Mouse (Mus musculus): ENCODE data around the gene Sim2. TPM values are rescaled to one million over a fixed set of nuclear protein-coding genes. Genes with fewer than 3 reads are reported as not detected.

Sim2 gene
- polyA plus RNA-seq, 1 experiment from 2014 or later = 1.4 TPM

DNA sequence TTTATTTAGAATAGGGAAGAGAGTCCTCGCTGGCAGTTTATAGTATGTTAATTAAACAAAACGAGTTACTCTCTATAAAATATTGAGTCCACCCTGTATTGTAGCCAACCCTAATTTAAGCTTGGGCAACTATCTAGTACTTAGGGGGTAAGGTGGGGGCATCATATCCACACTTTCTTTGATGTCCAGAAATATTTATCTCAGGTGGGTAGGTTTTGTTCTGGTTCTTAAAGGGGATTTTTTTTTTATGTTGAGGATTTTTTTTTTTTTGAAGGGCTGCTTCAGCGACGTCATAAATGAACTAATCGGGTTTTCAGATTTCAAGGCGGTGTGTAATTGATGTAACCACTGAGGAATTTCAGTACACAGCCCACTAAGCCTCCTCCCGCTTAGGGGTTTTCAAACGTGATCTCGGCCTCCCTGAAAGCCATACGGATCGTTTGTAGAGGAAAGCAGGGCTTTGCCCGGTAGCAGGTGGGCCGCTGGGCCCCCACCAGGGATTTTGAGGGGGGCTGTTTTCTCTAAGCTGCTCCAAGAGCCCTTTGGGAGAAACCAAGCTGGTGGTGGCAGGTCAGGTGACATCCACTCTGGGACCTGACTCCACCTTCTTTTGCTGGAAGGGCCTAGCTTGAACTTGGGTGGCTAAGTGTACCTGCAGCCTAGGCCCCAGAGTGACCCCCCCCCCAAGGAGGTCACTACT lies 4.7 kb upstream of the Sim2 start:
- Histone ChIP-seq H3K4me2 (replicated peaks) (peak overlapping the region; percentile 50; the same call in 1 of the 2 replicates), H3K27me3 (peaks cover 98% of the 10 kb centered on the region)
- no peak for ATAC-seq (ENCODE audit: low FRiP score, low read depth)

DNA sequence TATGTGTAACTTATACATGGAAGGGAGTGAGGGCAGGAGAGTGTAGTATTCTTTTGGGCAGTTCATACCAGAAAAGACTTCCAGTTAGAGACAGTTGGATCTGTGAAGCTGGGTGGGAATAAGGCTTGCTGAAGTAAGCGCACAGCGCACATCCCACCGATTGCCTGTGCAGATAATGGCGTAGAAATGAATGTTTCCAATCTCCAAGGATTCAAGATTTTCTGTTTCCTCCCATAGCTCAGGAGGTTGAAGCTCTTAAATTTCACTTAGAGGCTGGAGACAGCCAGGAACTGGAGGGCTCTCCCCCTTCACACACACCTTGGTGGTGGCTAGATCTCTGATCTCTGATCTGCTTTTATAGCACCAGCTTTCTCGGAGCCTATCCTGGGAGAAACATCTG lies 3.1 kb upstream of the Sim2 start:
- H3K4me3 ChIP-seq = no peak overlapping the region
- WGBS = 14% methylated on average over 5 of the region's 5 CpGs
- H3K9me3 ChIP-seq = no peaks in the 10 kb centered on the region
- H3K4me2 ChIP-seq (replicated peaks) = no peak overlapping the region
- H3K9ac ChIP-seq = no peak overlapping the region
- peaks cover 96% of the 10 kb centered on the region for H3K27me3 ChIP-seq
- no peak overlapping the region for H3K27ac ChIP-seq
- H3K36me3 ChIP-seq = no peaks in the 10 kb centered on the region
- ATAC-seq (ENCODE audit: low FRiP score, low read depth) = no peak
- H3K4me1 ChIP-seq = peaks cover 44% of the 10 kb centered on the region

More for the DNA sequence above, 4.7 kb upstream of the Sim2 start:
- Histone ChIP-seq H3K9ac (no peak overlapping the region), H3K4me3 (no peak overlapping the region; the same call in 1 of the 2 replicates), H3K9me3 (no peaks in the 10 kb centered on the region), H3K4me1 (peaks cover 32% of the 10 kb centered on the region), H3K27ac (no peak overlapping the region), H3K36me3 (no peaks in the 10 kb centered on the region)
- 5% methylated on average over 13 of the region's 13 CpGs for WGBS

DNA sequence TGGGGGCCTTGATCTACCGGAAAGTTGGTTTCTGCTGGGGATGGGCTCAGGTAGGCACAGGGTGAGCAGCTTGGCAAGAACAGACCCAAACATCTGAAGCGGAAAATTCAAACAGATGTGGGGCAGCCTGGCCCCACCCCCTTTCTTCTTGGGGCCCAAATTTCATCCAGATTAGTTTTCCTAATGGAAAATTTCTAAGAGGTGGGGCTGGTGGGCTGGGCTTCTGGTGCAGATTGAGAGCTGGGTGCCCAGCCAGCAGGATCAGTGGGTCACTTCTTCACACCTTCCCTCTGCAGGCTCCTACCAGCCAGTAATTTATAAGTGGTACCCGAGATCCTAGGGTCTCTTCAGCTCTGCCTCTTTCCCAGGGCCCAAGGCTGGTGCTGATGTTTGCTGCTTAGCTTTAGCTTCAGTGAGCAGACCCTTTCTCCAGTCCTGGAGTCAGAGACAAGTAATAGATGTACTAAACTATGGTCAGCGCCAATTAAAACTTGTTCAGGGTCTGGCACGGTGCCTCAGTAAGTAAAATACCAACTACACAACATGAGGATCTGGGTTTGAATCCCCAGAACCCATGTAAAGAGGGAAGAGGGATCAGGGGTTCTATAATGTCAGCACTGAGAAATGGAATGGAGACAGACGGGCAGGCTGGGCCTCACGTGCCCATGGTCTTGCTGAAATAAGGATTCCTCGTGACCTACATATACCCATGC lies 2.6 kb upstream of the Sim2 start:
- H3K4me3 ChIP-seq = no peak overlapping the region
- H3K36me3 ChIP-seq = no peaks in the 10 kb centered on the region
- 6% methylated on average over 8 of the region's 8 CpGs for WGBS
- H3K9me3 ChIP-seq = no peaks in the 10 kb centered on the region
- no peak overlapping the region for H3K27ac ChIP-seq
- H3K27me3 ChIP-seq = peaks cover 96% of the 10 kb centered on the region
- ATAC-seq (ENCODE audit: low FRiP score, low read depth) = no peak
- H3K9ac ChIP-seq = no peak overlapping the region
- no peak overlapping the region for H3K4me2 ChIP-seq (replicated peaks)
- peaks cover 49% of the 10 kb centered on the region for H3K4me1 ChIP-seq

DNA sequence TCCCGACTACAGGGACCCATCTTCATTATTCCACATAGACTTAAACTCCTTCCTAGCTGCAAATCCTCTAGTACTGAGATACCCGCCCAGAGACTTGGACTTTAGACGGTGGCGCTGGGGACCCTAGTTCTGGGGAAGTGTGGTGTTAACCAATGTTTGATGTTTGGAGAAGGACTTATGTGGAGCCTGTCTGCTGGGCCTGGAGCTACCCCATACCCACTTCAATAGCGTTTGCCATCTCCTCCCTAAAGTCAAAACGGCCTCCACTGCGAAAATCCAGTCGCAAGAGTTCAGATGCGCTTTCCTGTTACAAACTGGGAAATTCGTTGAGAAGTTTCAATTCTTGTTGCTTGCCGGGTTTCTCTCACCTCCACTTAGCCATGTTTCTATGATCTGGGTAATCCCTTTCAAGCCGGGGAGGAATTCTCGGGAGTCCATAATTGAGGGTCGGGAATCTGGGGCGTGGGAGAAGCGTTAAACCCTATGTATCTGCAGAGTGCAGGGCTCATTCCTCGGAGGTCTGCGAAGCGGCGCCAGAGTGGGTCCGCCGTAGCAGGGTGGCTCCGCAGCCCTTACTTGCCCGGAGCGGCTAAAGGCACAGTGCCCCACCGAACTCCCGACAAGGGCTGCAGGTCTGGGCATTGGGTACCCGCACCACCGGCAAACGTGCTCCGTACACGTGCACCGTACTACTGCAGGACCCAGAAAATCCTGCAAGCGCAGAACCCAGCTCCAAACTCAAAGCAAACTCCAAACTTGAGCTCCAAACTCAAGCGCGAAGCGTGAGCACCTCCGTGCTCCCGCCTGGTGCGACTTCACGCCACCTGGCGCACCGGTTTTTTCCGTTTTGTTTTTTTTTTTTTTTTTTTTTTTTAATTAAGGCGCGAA lies 1.5 kb upstream of the Sim2 start:
- Histone ChIP-seq H3K9ac (no peak overlapping the region), H3K27ac (no peak overlapping the region), H3K4me3 (peak overlapping the region; percentile 47), H3K36me3 (no peaks in the 10 kb centered on the region), H3K9me3 (no peaks in the 10 kb centered on the region), H3K27me3 (peaks cover 96% of the 10 kb centered on the region), H3K4me2 (replicated peaks) (peak overlapping the region; percentile 71), H3K4me1 (peaks cover 54% of the 10 kb centered on the region)
- no peak for ATAC-seq (ENCODE audit: low FRiP score, low read depth)
- 2% methylated on average over 46 of the region's 46 CpGs for WGBS

DNA sequence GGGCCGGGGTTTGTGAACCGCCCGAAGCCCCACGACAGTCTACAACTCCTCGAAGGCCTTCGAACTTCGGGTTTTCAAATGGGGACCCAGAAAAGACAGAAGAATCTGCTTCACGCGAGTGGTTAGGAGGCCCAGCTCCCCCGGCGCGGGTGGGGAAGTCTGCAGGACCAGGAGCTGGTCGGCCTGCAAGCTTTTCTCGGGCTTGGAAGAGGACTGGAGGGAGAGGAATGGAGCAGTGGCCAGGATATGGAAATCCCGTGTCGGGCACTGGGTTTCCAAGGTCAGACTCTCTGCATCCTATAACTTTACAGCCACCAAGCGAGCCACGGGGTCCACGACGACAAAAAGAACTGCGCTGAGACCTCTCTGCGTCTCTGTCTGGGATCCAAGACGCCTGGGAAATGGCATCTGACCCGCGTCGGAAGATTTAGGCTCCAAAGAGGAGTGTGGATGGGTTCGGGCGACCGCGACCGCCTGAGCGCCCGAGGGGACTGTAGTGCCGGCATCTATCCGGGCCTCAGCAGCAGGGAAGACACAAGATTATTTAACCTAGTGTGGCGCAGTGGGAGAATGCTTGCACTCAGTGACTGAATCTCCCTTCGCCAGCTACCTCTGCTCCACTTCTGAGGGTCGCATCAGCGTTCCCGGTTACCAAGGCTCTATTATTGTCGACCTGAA lies 744 bp upstream of the Sim2 start:
- Histone ChIP-seq H3K27ac (no peak overlapping the region), H3K9ac (0 out of 2 replicates have a peak overlapping the region, but pooled peaks have one; percentile 13), H3K4me2 (replicated peaks) (peak overlapping the region; percentile 71), H3K4me3 (peak overlapping the region; percentile 47), H3K4me1 (peaks cover 52% of the 10 kb centered on the region), H3K27me3 (peaks cover 98% of the 10 kb centered on the region), H3K9me3 (no peaks in the 10 kb centered on the region), H3K36me3 (no peaks in the 10 kb centered on the region)
- 1% methylated on average over 41 of the region's 41 CpGs for WGBS
- ATAC-seq (ENCODE audit: low FRiP score, low read depth) = no peak

DNA sequence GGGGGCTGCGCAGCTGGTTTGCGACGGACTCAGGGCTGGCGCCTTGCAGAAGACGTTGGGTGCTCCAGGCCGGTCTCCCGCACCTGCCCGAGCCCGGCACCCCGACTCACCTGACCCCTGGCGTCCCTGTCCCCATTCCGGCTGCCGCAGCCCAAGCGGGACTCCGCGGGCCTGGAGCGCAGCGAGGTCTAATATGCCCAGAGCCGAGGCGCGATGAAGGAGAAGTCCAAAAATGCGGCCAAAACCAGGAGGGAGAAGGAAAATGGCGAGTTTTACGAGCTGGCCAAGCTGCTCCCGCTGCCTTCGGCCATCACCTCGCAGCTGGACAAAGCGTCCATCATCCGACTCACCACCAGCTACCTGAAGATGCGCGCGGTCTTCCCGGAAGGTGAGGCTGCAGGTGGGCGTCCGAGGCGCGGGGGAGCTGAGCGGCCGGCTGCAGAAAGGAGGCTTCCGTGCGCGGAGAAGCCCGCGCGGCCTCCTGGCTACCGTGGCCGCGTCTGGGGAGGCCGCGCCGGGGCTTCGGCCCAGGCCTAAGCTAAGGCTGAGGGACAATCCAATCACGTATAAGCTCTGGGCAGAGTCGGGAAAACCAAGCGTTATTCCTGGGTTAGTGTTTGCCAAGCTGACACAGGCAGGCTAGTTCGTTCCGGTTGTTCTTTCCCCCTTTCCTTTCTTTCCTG lies 1.0 kb downstream of the Sim2 start:
- peak overlapping the region; percentile 59 for H3K9ac ChIP-seq
- ATAC-seq (ENCODE audit: low FRiP score, low read depth) = no peak
- peak overlapping the region; percentile 47 for H3K4me3 ChIP-seq
- no peaks in the 10 kb centered on the region for H3K36me3 ChIP-seq
- H3K27ac ChIP-seq = no peak overlapping the region
- H3K4me1 ChIP-seq = peaks cover 47% of the 10 kb centered on the region
- no peaks in the 10 kb centered on the region for H3K9me3 ChIP-seq
- under 1% methylated on average over 57 of the region's 57 CpGs for WGBS
- peaks cover 98% of the 10 kb centered on the region for H3K27me3 ChIP-seq
- peak overlapping the region; percentile 71 for H3K4me2 ChIP-seq (replicated peaks)

DNA sequence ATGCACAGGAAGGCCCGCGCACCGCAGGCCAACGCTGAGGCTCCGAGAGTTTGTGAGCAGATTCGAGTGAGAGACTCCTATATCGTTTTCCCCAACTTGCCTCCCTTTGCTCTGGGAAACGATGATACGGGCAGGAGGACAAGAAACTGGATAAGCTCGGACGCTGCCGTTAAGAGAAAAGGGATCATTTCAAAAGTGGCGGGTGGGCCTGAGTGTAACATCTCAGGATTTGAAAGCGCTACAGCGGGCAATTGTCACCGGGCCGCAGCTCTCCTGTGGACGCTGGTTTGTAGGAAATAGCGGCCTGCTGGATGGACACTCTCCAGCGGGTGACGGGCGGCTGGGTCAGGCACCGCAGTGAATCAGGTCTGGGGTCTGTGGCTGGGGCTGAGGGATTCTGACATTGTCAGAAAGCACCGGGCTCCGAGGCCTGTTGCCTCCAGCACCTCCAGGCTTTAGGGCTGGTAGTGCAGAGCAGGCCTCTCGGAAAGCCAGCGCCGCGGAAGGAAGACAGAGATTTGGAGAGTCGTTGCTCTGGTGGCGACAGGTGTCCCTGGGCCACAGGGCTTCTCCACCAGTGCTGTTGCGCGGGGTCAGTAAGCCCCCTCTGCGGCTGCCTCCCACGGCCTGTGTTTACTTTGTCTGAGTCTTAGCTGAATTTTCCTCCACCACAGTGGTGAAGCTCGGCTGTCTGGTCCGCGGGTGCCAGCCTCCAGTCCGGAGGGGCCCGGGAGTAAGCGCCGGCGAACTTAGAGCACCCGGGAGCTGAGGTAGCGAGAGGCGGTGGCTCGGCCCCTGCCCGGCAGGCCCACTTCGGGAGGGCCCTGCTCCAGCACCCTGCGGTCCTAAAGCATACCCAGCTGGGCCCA lies 2.2 kb downstream of the Sim2 start:
- H3K36me3 ChIP-seq = no peaks in the 10 kb centered on the region
- ATAC-seq (ENCODE audit: low FRiP score, low read depth) = no peak
- H3K9ac ChIP-seq = peak overlapping the region; percentile 51
- H3K4me1 ChIP-seq = peaks cover 45% of the 10 kb centered on the region
- peak overlapping the region; percentile 35 for H3K4me3 ChIP-seq
- H3K9me3 ChIP-seq = no peaks in the 10 kb centered on the region
- H3K27ac ChIP-seq = no peak overlapping the region
- H3K4me2 ChIP-seq (replicated peaks) = peak overlapping the region; percentile 52
- 2% methylated on average over 50 of the region's 50 CpGs for WGBS
- peaks cover 98% of the 10 kb centered on the region for H3K27me3 ChIP-seq

DNA sequence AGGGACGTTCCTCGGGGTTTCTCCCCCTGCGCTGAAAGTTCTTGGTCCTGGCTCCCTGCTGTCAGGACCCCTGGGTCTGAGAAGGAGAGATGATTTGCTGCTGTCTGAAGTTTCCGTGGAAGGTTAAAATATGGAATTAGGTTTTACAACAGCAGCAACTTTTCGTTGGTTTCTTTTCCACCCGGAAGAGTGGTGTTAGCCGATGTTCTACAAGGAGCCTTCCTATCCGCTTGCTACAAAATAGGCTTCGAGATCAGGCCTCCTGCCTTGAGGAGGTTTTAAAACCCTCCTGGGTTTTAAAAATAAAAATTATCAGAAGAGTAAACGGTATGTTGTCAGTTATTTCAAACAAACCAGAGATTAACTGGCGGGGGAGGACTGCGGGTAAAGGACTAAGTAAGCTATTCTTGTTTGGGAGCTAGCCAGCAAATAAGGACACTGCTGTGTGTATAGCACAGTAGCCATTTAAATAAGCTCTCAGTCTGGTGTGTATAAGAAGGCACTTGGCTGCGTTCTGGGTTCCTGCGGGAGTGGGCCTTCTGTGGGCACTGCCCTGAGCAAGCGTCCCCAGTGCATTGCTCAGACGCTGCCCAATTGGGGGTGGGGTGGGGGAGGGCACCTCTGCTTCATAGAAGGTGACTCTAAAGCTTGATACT lies 3.0 kb downstream of the Sim2 start:
- H3K4me2 ChIP-seq (replicated peaks) = peak overlapping the region; percentile 52
- peaks cover 39% of the 10 kb centered on the region for H3K4me1 ChIP-seq
- H3K36me3 ChIP-seq = no peaks in the 10 kb centered on the region
- ATAC-seq (ENCODE audit: low FRiP score, low read depth) = no peak
- H3K9me3 ChIP-seq = no peaks in the 10 kb centered on the region
- no peak overlapping the region for H3K27ac ChIP-seq
- WGBS = 5% methylated on average over 16 of the region's 16 CpGs
- H3K27me3 ChIP-seq = peaks cover 98% of the 10 kb centered on the region
- peak overlapping the region; percentile 51; the same call in 1 of the 2 replicates for H3K9ac ChIP-seq
- peak overlapping the region; percentile 35 for H3K4me3 ChIP-seq

DNA sequence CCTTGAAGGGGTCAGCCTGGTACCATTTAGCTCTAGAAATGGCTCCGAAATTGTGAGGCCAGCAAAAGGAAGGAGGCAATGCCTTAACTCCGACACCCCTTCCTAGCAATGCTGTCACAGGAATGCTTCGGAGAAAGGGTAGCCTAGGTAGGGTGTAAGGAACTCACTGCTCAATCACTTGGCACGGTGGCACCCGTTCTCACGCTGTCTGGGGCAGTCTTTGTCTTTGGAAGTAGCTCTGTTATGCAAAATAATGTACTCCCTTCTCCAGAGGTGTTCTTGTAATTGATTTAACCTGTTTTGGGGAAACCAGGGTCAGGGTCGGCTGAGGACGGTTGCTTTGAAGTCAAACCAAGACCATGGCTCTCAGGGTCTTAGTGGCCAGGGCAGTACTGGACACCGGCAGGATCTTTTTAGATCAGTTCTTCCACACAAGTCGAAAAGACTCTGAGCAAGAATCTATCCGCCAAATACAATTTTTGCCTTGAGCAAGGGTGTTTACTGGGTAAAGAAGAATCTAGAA lies 3.6 kb downstream of the Sim2 start:
- 6% methylated on average over 11 of the region's 11 CpGs for WGBS
- Histone ChIP-seq H3K36me3 (no peaks in the 10 kb centered on the region), H3K9me3 (no peaks in the 10 kb centered on the region), H3K9ac (no peak overlapping the region), H3K4me2 (replicated peaks) (peak overlapping the region; percentile 52; the same call in 1 of the 2 replicates), H3K27ac (no peak overlapping the region), H3K27me3 (peaks cover 98% of the 10 kb centered on the region), H3K4me3 (peak overlapping the region; percentile 14; the same call in 1 of the 2 replicates), H3K4me1 (peaks cover 42% of the 10 kb centered on the region)
- ATAC-seq (ENCODE audit: low FRiP score, low read depth) = no peak
